Mouse (Mus musculus): ENCODE results near the gene Snf8. TPM values are rescaled to one million over a fixed set of nuclear protein-coding genes. Genes with fewer than 3 reads are reported as not detected.
A peak's percentile ranks its signal among the peaks of the same experiment; 100 is the strongest.

The Snf8 gene
- polyA plus RNA-seq, 1 experiment from 2014 or later, result 142 TPM

GRCm38 (mm10) chr11:96058309-96058708, 23.6 kb downstream of the Snf8 start:
- Histone ChIP-seq H3K4me3 (no peak overlapping the region), H3K4me2 (replicated peaks) (no peak overlapping the region), H3K27ac (replicated peaks) (no peak overlapping the region), H3K9ac (replicated peaks) (no peak overlapping the region), H3K27me3 (no peaks in the 10 kb centered on the region), H3K4me1 (peaks cover 12% of the 10 kb centered on the region), H3K36me3 (peaks cover 70% of the 10 kb centered on the region), H3K9me3 (no peaks in the 10 kb centered on the region)
- WGBS, result 93% methylated on average over 4 of the region's 4 CpGs
- ATAC-seq (replicated peaks), result no peak

DNA sequence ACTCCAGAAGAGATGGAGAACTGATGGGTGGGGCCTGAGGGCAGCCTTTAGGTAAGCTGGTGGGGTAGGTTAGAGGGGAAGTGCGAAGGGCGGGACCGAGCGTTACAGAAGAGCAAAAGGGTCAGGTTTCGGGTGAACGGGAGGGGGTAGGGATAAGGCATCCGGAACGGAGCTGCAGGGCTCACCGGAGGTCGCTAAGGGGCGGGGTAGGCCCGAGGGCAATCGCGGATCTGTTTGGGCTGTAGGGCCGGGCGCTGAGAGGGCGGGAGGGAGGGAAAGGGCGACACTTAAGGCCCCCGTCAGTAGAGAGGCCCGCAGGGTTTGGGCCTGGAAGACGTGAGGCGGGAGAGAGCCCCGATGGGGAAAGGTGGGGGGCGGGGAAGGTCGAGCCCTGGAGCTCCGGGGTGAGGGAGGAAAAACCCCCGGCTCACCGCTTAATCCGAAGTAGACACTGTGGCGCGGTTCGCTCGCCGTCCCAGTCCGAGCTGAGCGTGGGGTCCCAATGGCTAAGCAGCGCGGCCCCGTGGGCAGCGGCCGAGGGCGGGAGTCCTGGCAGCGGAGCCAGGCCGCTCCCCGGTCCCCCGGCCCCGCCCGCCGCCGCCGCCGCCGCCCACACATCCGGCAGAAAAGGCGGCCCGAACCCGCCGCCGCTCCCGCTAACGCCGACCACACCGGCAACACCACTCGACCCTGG, 30.0 kb downstream of the Snf8 start:
- Histone ChIP-seq H3K4me2 (replicated peaks) (peak overlapping the region; percentile 92), H3K27ac (replicated peaks) (peak overlapping the region; percentile 84), H3K4me1 (peaks cover 28% of the 10 kb centered on the region), H3K9ac (replicated peaks) (peak overlapping the region; percentile 96), H3K27me3 (no peaks in the 10 kb centered on the region), H3K4me3 (peak overlapping the region; percentile 88), H3K9me3 (no peaks in the 10 kb centered on the region), H3K36me3 (peaks cover 13% of the 10 kb centered on the region)
- ATAC-seq (replicated peaks), result peak; percentile 44
- 2% methylated on average over 40 of the region's 64 CpGs for WGBS

GRCm38 (mm10) chr11:96065215-96065911, 30.7 kb downstream of the Snf8 start, which contains the start of gene Ube2z:
Gene Ube2z (minus strand): TSS chr11:96065388.
- Histone ChIP-seq H3K4me3 (peak within 1 kb of the TSS; percentile 88), H3K4me1 (peaks cover 28% of the 10 kb centered on the region), H3K27ac (replicated peaks) (peak within 1 kb of the TSS; percentile 84), H3K36me3 (peaks cover 10% of the 10 kb centered on the region), H3K4me2 (replicated peaks) (peak within 1 kb of the TSS; percentile 92), H3K9ac (replicated peaks) (peak within 1 kb of the TSS; percentile 96), H3K27me3 (no peaks in the 10 kb centered on the region), H3K9me3 (no peaks in the 10 kb centered on the region)
- ATAC-seq (replicated peaks), result peak; percentile 99
- WGBS, result 4% methylated on average over 50 of the region's 50 CpGs

GRCm38 (mm10) chr11:96068231-96068630, 33.5 kb downstream of the Snf8 start:
- Histone ChIP-seq H3K9ac (replicated peaks) (no peak overlapping the region), H3K27ac (replicated peaks) (no peak overlapping the region), H3K9me3 (no peaks in the 10 kb centered on the region), H3K36me3 (peaks cover 18% of the 10 kb centered on the region), H3K4me3 (no peak overlapping the region), H3K4me1 (peaks cover 18% of the 10 kb centered on the region), H3K4me2 (replicated peaks) (no peak overlapping the region), H3K27me3 (no peaks in the 10 kb centered on the region)
- WGBS, result 75% methylated on average over 5 of the region's 5 CpGs
- no peak for ATAC-seq (replicated peaks)

DNA sequence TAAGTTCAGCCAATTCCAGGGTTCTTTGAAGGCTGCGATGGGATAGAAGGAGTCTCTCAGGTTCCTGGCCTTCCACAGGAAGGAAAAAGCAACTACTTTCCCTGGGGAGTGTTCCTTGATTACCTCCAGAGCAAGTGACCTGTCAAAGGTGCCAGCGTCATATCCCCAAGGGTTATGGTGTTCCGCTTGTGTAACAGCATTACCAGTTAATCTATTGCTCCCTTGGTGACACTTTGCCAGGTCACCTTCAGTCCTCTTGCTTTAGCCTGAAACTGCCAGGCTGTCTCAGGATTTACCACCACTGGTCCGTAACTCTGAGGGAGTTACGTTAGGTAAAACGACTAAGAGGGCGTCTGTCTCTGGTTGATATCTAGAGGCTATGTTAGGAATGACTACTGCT, 35.7 kb downstream of the Snf8 start:
- Histone ChIP-seq H3K27me3 (no peaks in the 10 kb centered on the region), H3K36me3 (peaks cover 18% of the 10 kb centered on the region), H3K9me3 (no peaks in the 10 kb centered on the region), H3K9ac (replicated peaks) (no peak overlapping the region), H3K27ac (replicated peaks) (no peak overlapping the region), H3K4me1 (peaks cover 22% of the 10 kb centered on the region), H3K4me3 (no peak overlapping the region), H3K4me2 (replicated peaks) (no peak overlapping the region)
- ATAC-seq (replicated peaks), result no peak
- WGBS, result 96% methylated on average over 7 of the region's 7 CpGs

DNA sequence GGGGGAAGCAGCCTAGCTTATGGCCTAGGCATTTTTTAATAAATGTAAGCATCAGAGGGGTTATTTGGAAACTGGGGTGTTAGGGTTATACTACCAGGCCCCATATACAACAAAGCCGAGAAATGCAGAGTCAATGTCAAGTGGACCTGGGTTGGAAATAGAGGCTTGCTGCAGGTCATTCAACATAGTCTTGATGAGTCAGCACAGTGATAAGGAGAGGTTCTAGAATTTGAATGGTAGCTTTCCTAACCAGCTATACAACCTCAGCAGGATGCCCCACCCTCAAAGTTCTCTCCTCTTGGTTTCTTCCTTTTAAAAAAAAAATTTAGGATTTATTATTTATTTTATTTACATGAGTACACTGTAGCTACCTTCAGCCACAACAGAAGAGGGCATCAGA, 36.3 kb downstream of the Snf8 start:
- whole genome bisulfite sequencing, result 92% methylated on average over 1 of the region's 1 CpGs
- H3K9me3 ChIP-seq, result no peaks in the 10 kb centered on the region
- no peak for ATAC-seq (replicated peaks)

GRCm38 (mm10) chr11:96073295-96073993, 38.8 kb downstream of the Snf8 start:
- H3K4me3 ChIP-seq, result no peak overlapping the region
- no peak overlapping the region for H3K4me2 ChIP-seq (replicated peaks)
- H3K4me1 ChIP-seq, result peaks cover 21% of the 10 kb centered on the region
- H3K27me3 ChIP-seq, result no peaks in the 10 kb centered on the region
- no peaks in the 10 kb centered on the region for H3K9me3 ChIP-seq
- 0 out of 2 replicates have a peak overlapping the region, but pooled peaks have one; percentile 68 for H3K9ac ChIP-seq (replicated peaks)
- H3K27ac ChIP-seq (replicated peaks), result no peak overlapping the region
- 92% methylated on average over 9 of the region's 9 CpGs for WGBS
- no peak for ATAC-seq (replicated peaks)
- H3K36me3 ChIP-seq, result peaks cover 18% of the 10 kb centered on the region

More for the DNA sequence above, 36.3 kb downstream of the Snf8 start:
- H3K27ac ChIP-seq (replicated peaks), result no peak overlapping the region
- H3K4me2 ChIP-seq (replicated peaks), result no peak overlapping the region
- no peak overlapping the region for H3K4me3 ChIP-seq
- H3K36me3 ChIP-seq, result peaks cover 18% of the 10 kb centered on the region
- H3K4me1 ChIP-seq, result peaks cover 17% of the 10 kb centered on the region
- H3K27me3 ChIP-seq, result no peaks in the 10 kb centered on the region
- H3K9ac ChIP-seq (replicated peaks), result no peak overlapping the region

DNA sequence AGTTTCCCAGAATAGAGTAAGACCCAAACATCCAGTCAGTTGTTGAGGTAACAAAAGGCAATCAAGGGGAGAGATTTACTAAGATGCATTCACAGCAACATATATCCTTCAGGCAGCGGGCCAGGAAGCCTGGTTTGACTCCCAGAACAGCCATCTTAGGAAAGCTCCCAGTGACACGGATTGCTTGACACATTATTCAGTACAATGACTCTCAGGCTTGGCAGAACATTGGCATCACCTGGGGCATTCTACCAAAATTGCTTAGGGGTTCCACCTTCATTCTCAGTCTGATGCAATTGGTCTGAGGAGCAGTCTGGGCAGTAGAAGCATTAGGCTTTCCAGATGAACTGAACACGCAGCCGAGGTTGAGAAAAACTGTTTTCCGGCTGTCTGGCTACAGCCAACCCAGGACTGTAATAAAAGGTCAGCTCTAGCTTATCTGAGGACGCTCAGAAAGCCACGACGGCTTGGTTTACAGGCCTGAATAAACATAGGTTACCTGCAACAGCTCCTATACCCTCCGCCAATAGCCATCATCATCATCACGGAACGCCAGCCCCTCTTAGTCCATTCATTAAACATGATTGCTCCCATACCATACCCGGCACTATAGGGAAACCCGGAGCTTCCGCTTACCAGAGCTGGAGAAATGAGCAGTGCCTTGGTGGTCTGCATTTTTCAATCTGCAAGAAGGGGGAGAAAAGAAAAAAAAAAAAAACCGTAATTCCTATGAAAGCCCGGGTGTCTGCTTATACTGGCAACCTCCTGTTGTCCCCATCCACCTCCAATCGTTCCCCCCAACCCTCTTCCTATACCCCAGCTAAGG, 39.9 kb downstream of the Snf8 start:
- no peak for ATAC-seq (replicated peaks)
- H3K9ac ChIP-seq (replicated peaks), result peak overlapping the region; percentile 68
- no peak overlapping the region for H3K27ac ChIP-seq (replicated peaks)
- H3K4me2 ChIP-seq (replicated peaks), result peak overlapping the region; percentile 68
- 26% methylated on average over 17 of the region's 17 CpGs for WGBS
- H3K36me3 ChIP-seq, result peaks cover 18% of the 10 kb centered on the region
- H3K4me3 ChIP-seq, result peak overlapping the region; percentile 68
- no peaks in the 10 kb centered on the region for H3K9me3 ChIP-seq
- H3K27me3 ChIP-seq, result no peaks in the 10 kb centered on the region
- H3K4me1 ChIP-seq, result peaks cover 21% of the 10 kb centered on the region

DNA sequence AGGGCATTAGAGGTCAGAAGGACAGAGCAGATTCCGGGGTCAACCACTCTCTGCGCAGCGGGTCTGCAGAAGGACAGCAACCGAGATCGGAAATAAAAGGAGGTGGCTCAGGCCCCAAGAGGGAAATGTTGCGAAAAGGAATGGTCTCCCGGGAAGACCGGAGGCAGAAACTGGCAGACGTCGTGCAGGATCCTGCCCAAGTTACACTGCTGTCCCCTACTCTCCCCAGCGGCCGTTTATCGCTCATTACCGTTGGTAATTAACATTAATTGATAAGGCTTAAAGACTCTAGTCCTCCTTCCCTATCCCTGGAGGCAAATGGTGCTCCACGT, 40.5 kb downstream of the Snf8 start:
- no peaks in the 10 kb centered on the region for H3K27me3 ChIP-seq
- H3K4me1 ChIP-seq, result peaks cover 21% of the 10 kb centered on the region
- H3K27ac ChIP-seq (replicated peaks), result peak overlapping the region; percentile 67
- peak overlapping the region; percentile 68 for H3K9ac ChIP-seq (replicated peaks)
- peak overlapping the region; percentile 68 for H3K4me3 ChIP-seq
- peak overlapping the region; percentile 68 for H3K4me2 ChIP-seq (replicated peaks)
- H3K9me3 ChIP-seq, result no peaks in the 10 kb centered on the region
- H3K36me3 ChIP-seq, result peaks cover 18% of the 10 kb centered on the region
- 0% methylated on average over 15 of the region's 15 CpGs for whole genome bisulfite sequencing
- no peak for ATAC-seq (replicated peaks)

DNA sequence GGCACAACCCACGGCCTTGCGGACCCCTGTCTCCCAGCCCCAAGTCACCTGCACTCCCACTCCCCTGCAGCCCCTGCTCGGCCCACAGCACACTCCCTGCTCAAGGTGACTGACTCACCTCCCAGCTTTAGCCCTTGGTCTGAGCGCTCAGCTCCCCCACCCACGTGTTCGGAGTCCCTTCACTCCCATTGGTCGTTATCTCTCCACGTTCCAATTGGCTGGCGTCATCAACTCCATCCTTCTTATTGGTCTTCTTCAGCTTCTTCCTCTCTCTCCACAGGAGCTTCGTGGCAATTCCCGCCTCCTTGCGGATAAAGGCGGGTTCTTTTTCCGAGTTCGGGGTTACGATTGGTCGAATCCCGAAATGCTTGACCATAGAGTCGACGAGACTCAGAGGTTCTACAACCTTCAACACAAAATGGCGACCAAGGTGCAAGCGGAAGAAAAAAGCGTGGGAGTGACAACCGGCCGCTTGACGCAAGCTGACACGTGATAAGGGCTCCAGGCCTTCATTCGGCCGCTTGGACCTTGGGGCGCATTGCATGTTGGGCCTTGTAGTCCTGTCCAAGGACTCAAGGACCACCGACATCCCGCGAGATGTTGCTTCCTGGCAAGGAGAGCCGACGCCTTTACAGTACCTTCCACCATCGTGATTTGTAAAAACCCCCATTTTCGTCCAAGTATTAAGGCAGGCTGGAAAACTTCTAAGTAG, 41.0 kb downstream of the Snf8 start, which contains the start of gene Atp5g1:
Atp5g1 (minus strand) TSS at position 162 of the 712 bp plus-strand sequence.
- Histone ChIP-seq H3K27ac (replicated peaks) (peak within 1 kb of the TSS; percentile 87), H3K4me1 (peaks cover 21% of the 10 kb centered on the region), H3K4me3 (peak within 1 kb of the TSS; percentile 68), H3K9me3 (no peaks in the 10 kb centered on the region), H3K27me3 (no peaks in the 10 kb centered on the region), H3K9ac (replicated peaks) (peak within 1 kb of the TSS; percentile 68), H3K36me3 (peaks cover 13% of the 10 kb centered on the region), H3K4me2 (replicated peaks) (peak within 1 kb of the TSS; percentile 68)
- under 1% methylated on average over 37 of the region's 37 CpGs for WGBS
- peak; percentile 98 for ATAC-seq (replicated peaks)
